Mouse (Mus musculus) forebrain, embryonic 11.5 days (tissue): ENCODE results near the gene Fbxo21. TPM values are rescaled to one million over a fixed set of nuclear protein-coding genes. Genes with fewer than 3 reads are reported as not detected.

Experiments used
- ATAC-seq: fragments of 200-750 bp; cut with Nextera tagmentation; replicated peaks from 2 replicates; pipeline ENCODE4 v1.8.0; 2017; ENCODE audit warnings: moderate TSS enrichment; ENCODE audit not compliant: low FRiP score
- DNase-seq: peaks from one replicate; pipeline ENCODE4 v3.0.0-alpha.2; 2017; ENCODE audit warnings: low spot score
- H3K27ac ChIP-seq: fragments of 300-500 bp; sonication (generic); 2 replicates; pipeline ENCODE4 v1.5.1; 2014; ENCODE audit warnings: low read depth, low read length
- H3K27me3 ChIP-seq: fragments of 300-500 bp; sonication (generic); 2 replicates; pipeline ENCODE4 v1.6.1; 2014; ENCODE audit warnings: mild to moderate bottlenecking, low read length, mixed read lengths; ENCODE audit not compliant: control insufficient read depth, insufficient read depth
- H3K36me3 ChIP-seq: fragments of 300-500 bp; sonication (generic); 2 replicates; pipeline ENCODE4 v1.6.1; 2014; ENCODE audit warnings: mild to moderate bottlenecking, low read length, moderate library complexity, mixed read lengths; ENCODE audit not compliant: control insufficient read depth, insufficient read depth
- H3K4me1 ChIP-seq: fragments of 300-500 bp; sonication (generic); replicated peaks from 2 replicates; pipeline ENCODE4 v1.6.1; 2014; ENCODE audit warnings: low read length, mixed read lengths; ENCODE audit not compliant: control insufficient read depth, insufficient read depth
- H3K4me2 ChIP-seq: fragments of 300-500 bp; sonication (generic); 2 replicates; pipeline ENCODE4 v1.6.1; 2014; ENCODE audit warnings: low read depth, mild to moderate bottlenecking, low read length, moderate library complexity, mixed read lengths; ENCODE audit not compliant: severe bottlenecking
- H3K4me3 ChIP-seq: fragments of 300-500 bp; sonication (generic); 2 replicates; pipeline ENCODE4 v1.5.1; 2014; ENCODE audit warnings: low read depth, low read length
- H3K9ac ChIP-seq: fragments of 300-500 bp; sonication (generic); 2 replicates; pipeline ENCODE4 v1.6.1; 2014; ENCODE audit warnings: low read length
- H3K9me3 ChIP-seq: fragments of 300-500 bp; sonication (generic); 2 replicates; pipeline ENCODE4 v1.6.1; 2016; ENCODE audit warnings: low read length, mixed read lengths; ENCODE audit not compliant: control insufficient read depth
- WGBS: fragments of 180-500 bp; shearing (Covaris S2); extraction: QIAGEN DNeasy Blood & Tissue Kit; methylation state at CpG from one replicate; pipeline ENCODE4 v1.1.7; 2014; 5-methylcytosine and 5-hydroxymethylcytosine counted together
- polyA plus RNA-seq: library from polyadenylated mRNA; unstranded; fragments of >200 nt; fragmentation: Nextera tagmentation; extraction: Ambion mirVana; gene quantifications from 2 replicates; pipeline ENCODE4 v1.2.1, GENCODE M21; 2014

Fbxo21 gene
- polyA plus RNA-seq: 122 and 130 TPM in 2 replicates

- peak within 1 kb of the TSS; percentile 74 for H3K4me2 ChIP-seq
- H3K9me3 ChIP-seq: no peaks in the 10 kb centered on the region
- peaks cover 12% of the 10 kb centered on the region for H3K4me1 ChIP-seq
- H3K4me3 ChIP-seq: peak within 1 kb of the TSS; percentile 89
- DNase-seq (peak; percentile 98), ATAC-seq (peak; percentile 86)
- WGBS: under 1% methylated on average over 70 of the region's 88 CpGs
- peak within 1 kb of the TSS; percentile 90 for H3K9ac ChIP-seq
- peak within 1 kb of the TSS; percentile 68 for H3K27ac ChIP-seq
- H3K36me3 ChIP-seq: no peaks in the 10 kb centered on the region
- H3K27me3 ChIP-seq: no peaks in the 10 kb centered on the region
Measured at GRCm38 (mm10) chr5:117976657-117977500, at the start of gene Fbxo21. Gene Fbxo21 (plus strand): TSS chr5:117976730.

GRCm38 (mm10) chr5:117928553-117928952, 48.0 kb upstream of the Fbxo21 start:
- Histone ChIP-seq H3K9ac (no peak overlapping the region), H3K4me3 (no peak overlapping the region), H3K4me2 (no peak overlapping the region), H3K27ac (no peak overlapping the region), H3K4me1 (0 out of 2 replicates have a peak, but pooled peaks cover 1% of the 10 kb centered on the region), H3K9me3 (no peaks in the 10 kb centered on the region), H3K36me3 (no peaks in the 10 kb centered on the region), H3K27me3 (no peaks in the 10 kb centered on the region)
- 94% methylated on average over 2 of the region's 2 CpGs for WGBS
- no peak for ATAC-seq
- DNase-seq: no peak

GRCm38 (mm10) chr5:117932222-117932621, 44.3 kb upstream of the Fbxo21 start:
- no peak for ATAC-seq
- WGBS: 77% methylated on average over 2 of the region's 2 CpGs
- Histone ChIP-seq H3K36me3 (no peaks in the 10 kb centered on the region), H3K4me1 (0 out of 2 replicates have a peak, but pooled peaks cover 1% of the 10 kb centered on the region), H3K9me3 (no peaks in the 10 kb centered on the region), H3K4me2 (no peak overlapping the region), H3K4me3 (no peak overlapping the region), H3K27me3 (no peaks in the 10 kb centered on the region), H3K9ac (no peak overlapping the region), H3K27ac (no peak overlapping the region)
- DNase-seq: no peak

DNA sequence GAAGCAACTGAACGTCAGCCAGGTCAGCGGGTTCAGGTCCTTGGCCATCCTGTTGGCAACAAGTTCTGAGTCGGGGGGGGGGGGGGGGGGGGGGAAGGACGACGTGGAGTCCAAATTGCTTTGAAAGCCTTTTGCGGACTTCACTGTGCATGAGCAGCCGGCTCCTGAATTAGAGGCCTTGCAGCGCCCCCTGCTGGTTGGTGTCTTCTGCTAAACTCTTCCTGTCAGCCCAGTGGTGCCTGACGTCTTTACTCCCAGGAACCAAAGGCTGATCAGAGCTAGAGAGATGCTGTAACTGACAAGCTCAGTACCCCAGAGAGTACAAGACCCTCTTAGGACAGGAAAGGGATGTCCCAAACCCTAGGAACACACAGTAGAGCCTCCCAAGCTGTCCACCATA, 43.7 kb upstream of the Fbxo21 start:
- H3K27ac ChIP-seq: no peak overlapping the region
- peak; percentile 95 for DNase-seq
- no peaks in the 10 kb centered on the region for H3K9me3 ChIP-seq
- 4% methylated on average over 7 of the region's 9 CpGs for WGBS
- ATAC-seq: no peak
- no peak overlapping the region for H3K4me3 ChIP-seq
- H3K4me1 ChIP-seq: 0 out of 2 replicates have a peak, but pooled peaks cover 1% of the 10 kb centered on the region
- no peaks in the 10 kb centered on the region for H3K36me3 ChIP-seq
- H3K4me2 ChIP-seq: no peak overlapping the region
- no peaks in the 10 kb centered on the region for H3K27me3 ChIP-seq
- H3K9ac ChIP-seq: no peak overlapping the region

DNA sequence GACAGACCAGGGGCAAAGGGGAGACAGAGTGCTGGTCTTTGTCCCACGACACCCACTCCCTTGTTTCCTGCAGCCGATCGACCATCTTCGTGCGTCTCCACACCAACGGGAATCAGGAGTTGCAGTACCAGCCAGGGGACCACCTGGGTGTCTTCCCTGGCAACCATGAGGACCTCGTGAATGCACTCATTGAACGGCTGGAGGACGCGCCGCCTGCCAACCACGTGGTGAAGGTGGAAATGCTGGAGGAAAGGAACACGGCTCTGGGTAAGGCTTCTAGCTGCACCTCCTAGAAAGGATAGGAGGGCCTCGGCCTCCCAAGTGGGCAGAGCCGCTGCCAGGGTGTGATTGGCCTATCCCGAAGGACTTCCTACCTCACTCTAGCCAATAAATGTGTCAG, 40.2 kb upstream of the Fbxo21 start:
- ATAC-seq (no peak), DNase-seq (no peak)
- Histone ChIP-seq H3K9ac (no peak overlapping the region), H3K4me2 (no peak overlapping the region), H3K4me1 (0 out of 2 replicates have a peak, but pooled peaks cover 1% of the 10 kb centered on the region), H3K9me3 (no peaks in the 10 kb centered on the region), H3K27ac (no peak overlapping the region), H3K4me3 (no peak overlapping the region), H3K27me3 (no peaks in the 10 kb centered on the region), H3K36me3 (no peaks in the 10 kb centered on the region)
- WGBS: 73% methylated on average over 15 of the region's 16 CpGs

- no peak overlapping the region for H3K9ac ChIP-seq
- no peaks in the 10 kb centered on the region for H3K9me3 ChIP-seq
- H3K36me3 ChIP-seq: no peaks in the 10 kb centered on the region
- H3K27ac ChIP-seq: no peak overlapping the region
- 0 out of 2 replicates have a peak, but pooled peaks cover 1% of the 10 kb centered on the region for H3K4me1 ChIP-seq
- 90% methylated on average over 3 of the region's 3 CpGs for WGBS
- ATAC-seq: no peak
- no peak for DNase-seq
- no peaks in the 10 kb centered on the region for H3K27me3 ChIP-seq
- no peak overlapping the region for H3K4me3 ChIP-seq
- H3K4me2 ChIP-seq: no peak overlapping the region
Measured at GRCm38 (mm10) chr5:117937186-117937585, 39.3 kb upstream of the Fbxo21 start.

- Histone ChIP-seq H3K4me2 (peak overlapping the region; percentile 31; the same call in 1 of the 2 replicates), H3K4me3 (no peak overlapping the region), H3K9me3 (no peaks in the 10 kb centered on the region), H3K4me1 (no peaks in the 10 kb centered on the region), H3K27ac (no peak overlapping the region), H3K9ac (no peak overlapping the region), H3K36me3 (no peaks in the 10 kb centered on the region), H3K27me3 (no peaks in the 10 kb centered on the region)
- no peak; the same call in 1 of the 2 replicates for ATAC-seq
- whole genome bisulfite sequencing: 13% methylated on average over 14 of the region's 14 CpGs
- DNase-seq: peak; percentile 88
Measured at GRCm38 (mm10) chr5:117938182-117938581, 38.3 kb upstream of the Fbxo21 start.

DNA sequence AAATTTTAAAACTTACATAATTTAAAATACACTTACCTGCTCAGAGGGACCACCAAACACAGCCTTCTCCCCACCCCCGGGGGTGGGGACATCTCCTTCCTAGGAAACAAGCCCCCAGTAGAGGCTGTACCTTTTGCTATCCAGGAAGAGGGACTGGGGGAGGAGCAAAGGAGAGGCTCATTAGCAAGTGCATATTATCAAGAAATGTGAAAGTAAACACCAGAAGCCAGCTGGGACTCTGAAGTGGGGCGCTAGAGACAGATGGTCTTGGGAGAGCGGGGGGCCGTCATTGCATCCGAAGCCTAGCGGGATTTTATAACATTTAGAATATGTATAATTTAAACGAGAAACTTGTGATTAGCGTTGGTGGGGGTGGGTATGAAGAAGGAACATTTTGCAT, 37.1 kb upstream of the Fbxo21 start:
- H3K27ac ChIP-seq: no peak overlapping the region
- 87% methylated on average over 8 of the region's 8 CpGs for WGBS
- no peaks in the 10 kb centered on the region for H3K36me3 ChIP-seq
- H3K4me1 ChIP-seq: no peaks in the 10 kb centered on the region
- no peak overlapping the region for H3K4me2 ChIP-seq
- no peak for ATAC-seq
- H3K9ac ChIP-seq: no peak overlapping the region
- no peaks in the 10 kb centered on the region for H3K27me3 ChIP-seq
- H3K4me3 ChIP-seq: no peak overlapping the region
- DNase-seq: no peak
- no peaks in the 10 kb centered on the region for H3K9me3 ChIP-seq
